Mouse (Mus musculus) heart, adult 2 months (tissue): ENCODE measurements at regions not wholly inside any gene's neighbourhood (a gene's known extent, or its start where the extent isn't known, plus 50 kb on each side); places are given as distances from the start of the nearest gene placed in this dataset.

Experiments
- DNase-seq, 2 experiments: peaks; one replicate each; pipeline ENCODE4 v3.0.0; 2021
- H3K27ac ChIP-seq: fragments of 200-600 bp; 2 replicates; pipeline ENCODE4 v1.8.1; 2022
- H3K27me3 ChIP-seq: fragments of 200-500 bp; 2 replicates; pipeline ENCODE4 v1.6.1; 2012; ENCODE audit warnings: mild to moderate bottlenecking, low read length, inconsistent platforms, mixed read lengths; ENCODE audit not compliant: control insufficient read depth, insufficient read depth
- H3K36me3 ChIP-seq: fragments of 200-500 bp; 2 replicates; pipeline ENCODE4 v1.6.1; 2012; ENCODE audit warnings: low read length, inconsistent platforms; ENCODE audit not compliant: control insufficient read depth, insufficient read depth
- H3K4me1 ChIP-seq: fragments of 200-500 bp; 2 replicates; pipeline ENCODE4 v1.6.1; 2011; ENCODE audit warnings: low read length; ENCODE audit not compliant: control insufficient read depth, insufficient read depth
- H3K4me3 ChIP-seq: fragments of 200-600 bp; 2 replicates; pipeline ENCODE4 v1.8.1; 2022
- H3K79me2 ChIP-seq: fragments of 200-500 bp; replicated peaks from 2 replicates; pipeline ENCODE4 v1.6.1; 2012; ENCODE audit warnings: mild to moderate bottlenecking, inconsistent platforms, low read length, moderate library complexity, mixed read lengths; ENCODE audit not compliant: control insufficient read depth, insufficient read depth
- H3K9ac ChIP-seq: fragments of 200-500 bp; 2 replicates; pipeline ENCODE4 v1.6.1; 2012; ENCODE audit warnings: low read depth, mild to moderate bottlenecking, control low read depth, inconsistent platforms, low read length, mixed read lengths
- CTCF ChIP-seq: fragments of 200-600 bp; IDR thresholded peaks from 2 replicates; pipeline ENCODE4 v1.8.1; 2022; ENCODE audit warnings: antibody characterized with exemption, mild to moderate bottlenecking, moderate library complexity
- EP300 ChIP-seq: fragments of 200-500 bp; IDR thresholded peaks from 2 replicates; pipeline ENCODE4 v1.6.1; 2011; ENCODE audit warnings: low read depth, low read length, control low read depth; ENCODE audit not compliant: insufficient read depth
- POLR2A ChIP-seq: fragments of 200-500 bp; IDR thresholded peaks from 2 replicates; pipeline ENCODE4 v1.6.1; 2011; ENCODE audit warnings: mild to moderate bottlenecking, low read depth, low read length, control low read depth; ENCODE audit not compliant: insufficient read depth
- WGBS: fragments of 180-500 bp; shearing (Covaris S2); methylation state at CpG from one replicate; pipeline ENCODE4 v1.1.7; 2018; 5-methylcytosine and 5-hydroxymethylcytosine counted together
- intact Hi-C: fragments of 180-260 bp; cut with DNase I; formaldehyde crosslinking; loops from one replicate; pipeline ENCODE4 v1.15.1; 2025

GRCm38 (mm10) chr8:83837637-83838378, 62.1 kb upstream of the Adgrl1 start:
- intact Hi-C loops = no loop called here
- Histone ChIP-seq H3K4me3 (no peak overlapping the region), H3K27ac (no peak overlapping the region), H3K9ac (no peak overlapping the region), H3K36me3 (no peaks in the 10 kb centered on the region), H3K4me1 (no peaks in the 10 kb centered on the region), H3K79me2 (no peaks in the 10 kb centered on the region), H3K27me3 (no peaks in the 10 kb centered on the region)
- no peak for DNase-seq
- WGBS = 33% methylated on average over 9 of the region's 9 CpGs
- TF ChIP-seq CTCF (no peak), EP300 (no peak), POLR2A (no peak)

- Histone ChIP-seq H3K27me3 (no peaks in the 10 kb centered on the region), H3K9ac (no peak overlapping the region), H3K4me1 (no peaks in the 10 kb centered on the region), H3K27ac (no peak overlapping the region), H3K36me3 (no peaks in the 10 kb centered on the region), H3K79me2 (no peaks in the 10 kb centered on the region), H3K4me3 (no peak overlapping the region)
- DNase-seq = no peak
- intact Hi-C loops = no loop called here
- WGBS = 66% methylated on average over 2 of the region's 2 CpGs
- TF ChIP-seq CTCF = no peak
- TF ChIP-seq POLR2A = no peak
- no peak for TF ChIP-seq EP300
Observed at GRCm38 (mm10) chr8:83829851-83830250, 70.1 kb upstream of the Adgrl1 start.

- Histone ChIP-seq H3K27me3 (no peaks in the 10 kb centered on the region), H3K9ac (no peak overlapping the region), H3K36me3 (no peaks in the 10 kb centered on the region), H3K4me1 (no peaks in the 10 kb centered on the region), H3K79me2 (no peaks in the 10 kb centered on the region), H3K4me3 (no peak overlapping the region), H3K27ac (no peak overlapping the region)
- intact Hi-C loops = no loop called here
- no peak for TF ChIP-seq CTCF
- 59% methylated on average over 17 of the region's 17 CpGs for WGBS
- no peak for DNase-seq
Observed at GRCm38 (mm10) chr8:83824925-83825680, 74.8 kb upstream of the Adgrl1 start.

- Histone ChIP-seq H3K27ac (no peak overlapping the region), H3K36me3 (no peaks in the 10 kb centered on the region), H3K27me3 (no peaks in the 10 kb centered on the region; the same call in 1 of the 2 replicates), H3K9ac (no peak overlapping the region), H3K4me3 (no peak overlapping the region), H3K4me1 (no peaks in the 10 kb centered on the region), H3K79me2 (no peaks in the 10 kb centered on the region)
- DNase-seq = no peak
- 83% methylated on average over 4 of the region's 4 CpGs for WGBS
- no peak for TF ChIP-seq POLR2A
- TF ChIP-seq EP300 = no peak
- no peak for TF ChIP-seq CTCF
- intact Hi-C loops = no loop called here
Observed at GRCm38 (mm10) chr8:83819086-83819485, 78.0 kb upstream of the Adgre5 start.

GRCm38 (mm10) chr8:83810651-83811050, 69.5 kb upstream of the Adgre5 start:
- 80% methylated on average over 2 of the region's 2 CpGs for WGBS
- intact Hi-C loops = no loop called here

GRCm38 (mm10) chr8:83805612-83806011, 64.5 kb upstream of the Adgre5 start:
- no peaks in the 10 kb centered on the region for H3K4me1 ChIP-seq
- intact Hi-C loops = no loop called here
- no peak overlapping the region for H3K9ac ChIP-seq
- no peak overlapping the region for H3K4me3 ChIP-seq
- TF ChIP-seq EP300 = no peak
- TF ChIP-seq POLR2A = no peak
- TF ChIP-seq CTCF = no peak
- no peak overlapping the region for H3K27ac ChIP-seq
- no peaks in the 10 kb centered on the region for H3K27me3 ChIP-seq
- WGBS = 38% methylated on average over 6 of the region's 6 CpGs
- no peaks in the 10 kb centered on the region for H3K36me3 ChIP-seq
- no peaks in the 10 kb centered on the region for H3K79me2 ChIP-seq
- DNase-seq = no peak

More at GRCm38 (mm10) chr8:83810651-83811050, 69.5 kb upstream of the Adgre5 start:
- no peak overlapping the region for H3K27ac ChIP-seq
- no peak for DNase-seq
- no peaks in the 10 kb centered on the region for H3K27me3 ChIP-seq
- no peak overlapping the region for H3K4me3 ChIP-seq
- TF ChIP-seq POLR2A (no peak), EP300 (no peak), CTCF (no peak)
- H3K9ac ChIP-seq = no peak overlapping the region
- no peaks in the 10 kb centered on the region for H3K4me1 ChIP-seq
- no peaks in the 10 kb centered on the region for H3K36me3 ChIP-seq
- H3K79me2 ChIP-seq = no peaks in the 10 kb centered on the region
